Mouse (Mus musculus): Measurements from ENCODE around the gene Fign.
A peak's percentile ranks its signal among the peaks of the same experiment; 100 is the strongest.

The Fign gene

DNA sequence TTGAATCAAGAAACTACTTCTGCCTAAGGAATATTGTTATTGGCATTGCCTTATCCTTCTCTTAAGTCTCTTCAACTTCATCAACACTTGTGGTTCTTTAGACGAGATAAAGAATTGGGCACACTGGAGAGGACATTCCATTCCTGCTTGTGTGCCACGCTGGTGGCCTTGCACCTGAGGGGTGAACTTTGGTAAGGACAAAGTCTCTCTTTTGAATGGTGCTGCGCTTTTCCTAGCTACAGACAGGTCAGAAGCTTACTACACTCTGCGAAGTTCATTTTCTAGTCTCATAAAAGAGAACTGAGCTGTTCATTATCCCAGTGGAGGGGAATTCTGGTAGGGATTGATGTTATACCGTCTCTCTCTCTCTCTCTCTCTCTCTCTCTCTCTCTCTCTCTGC is 38.4 kb downstream of the Fign start:
- DNase-seq (ENCODE audit: low spot score in 2 of 2): no peak

DNA sequence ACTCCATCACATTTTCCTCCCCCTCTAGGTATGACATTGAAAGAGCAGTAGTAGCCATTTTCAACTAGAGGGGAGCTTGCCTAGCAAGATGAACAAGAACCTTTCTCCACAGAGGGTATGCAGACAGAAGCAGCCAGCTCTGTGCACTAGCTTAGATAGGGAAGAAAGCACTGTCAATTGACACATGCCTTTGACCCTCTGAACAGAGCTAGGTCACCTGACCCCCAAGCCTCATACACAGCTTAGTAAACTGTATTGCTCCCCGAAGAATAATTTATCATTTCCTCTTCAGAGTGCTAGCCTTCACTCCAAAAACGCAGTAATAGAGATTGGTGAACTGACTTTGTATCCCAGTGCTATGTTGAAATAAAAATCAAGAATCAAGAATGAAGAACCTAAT is 49.7 kb downstream of the Fign start:
- no peak for DNase-seq (ENCODE audit: low spot score in 2 of 2)

DNA sequence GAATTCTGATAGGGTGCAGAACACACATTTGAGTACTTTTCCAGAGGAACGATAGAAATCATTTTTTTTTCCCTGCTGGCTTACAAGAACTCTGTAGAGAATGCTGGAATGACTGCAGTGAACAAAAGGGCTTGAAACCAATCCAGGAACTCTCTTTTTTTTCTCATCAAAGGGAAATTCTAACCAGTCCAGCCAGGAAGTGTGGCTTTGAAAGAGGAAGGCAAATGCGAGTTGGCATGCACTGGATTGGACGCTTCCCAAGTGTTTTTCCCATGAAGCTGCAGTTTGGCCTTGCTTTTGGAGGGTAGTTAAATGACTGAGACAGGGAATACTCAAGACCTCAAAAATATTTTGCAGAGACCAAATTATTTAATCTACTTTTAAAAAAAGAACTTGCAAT is 54.7 kb downstream of the Fign start:
- peak in 1 of 2 experiments; percentile 15 for DNase-seq (ENCODE audit: low spot score in 2 of 2)

GRCm38 (mm10) chr2:64035393-64035792 is 62.4 kb downstream of the Fign start:
- no peak for DNase-seq (ENCODE audit: low spot score in 2 of 2)

- no peak for DNase-seq (ENCODE audit: low spot score in 2 of 2)
Observed at GRCm38 (mm10) chr2:64033871-64034270, 64.0 kb downstream of the Fign start.

DNA sequence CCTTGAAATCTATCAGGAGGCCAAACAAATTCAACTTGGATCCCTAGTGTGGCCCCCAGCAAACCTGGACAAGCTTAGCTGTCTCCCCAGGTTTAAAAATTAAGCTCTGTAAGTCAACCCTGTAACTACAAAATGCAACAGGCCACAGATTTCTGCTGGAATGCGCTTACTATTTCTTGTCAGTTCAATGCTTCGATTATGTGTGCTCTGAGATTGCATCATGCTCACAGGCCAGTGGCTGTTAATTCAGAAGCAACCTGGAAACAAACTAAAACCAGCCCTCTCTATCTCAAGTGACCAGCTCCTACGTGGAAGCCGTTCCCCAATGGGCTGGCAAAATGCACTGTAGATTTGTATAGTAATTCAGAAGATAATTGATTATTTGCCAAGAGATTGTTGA is 71.9 kb downstream of the Fign start:
- DNase-seq (ENCODE audit: low spot score in 2 of 2): no peak

GRCm38 (mm10) chr2:63994304-63995023 is 103.4 kb downstream of the Fign start:
- DNase-seq (ENCODE audit: low spot score in 2 of 2): no peak

DNA sequence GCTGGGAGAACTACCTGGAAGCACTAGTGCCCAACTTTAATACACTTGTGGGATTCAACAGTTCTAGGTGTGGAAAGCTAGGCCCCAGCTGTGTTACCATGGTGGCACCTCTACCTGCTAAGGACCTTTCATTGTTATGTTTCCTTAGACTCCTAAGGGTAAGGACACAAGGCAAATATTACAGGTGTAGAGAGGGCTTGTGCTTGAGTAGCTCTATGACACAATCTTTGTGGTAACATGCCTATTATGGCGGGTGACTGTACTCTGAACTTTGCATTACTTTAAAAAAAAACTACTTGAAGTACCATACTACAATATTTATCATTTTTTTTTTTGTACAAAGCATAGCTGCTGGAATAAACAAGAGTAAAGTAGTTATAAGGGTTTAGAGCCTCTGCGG is 112.4 kb downstream of the Fign start:
- DNase-seq (ENCODE audit: low spot score in 2 of 2): no peak

GRCm38 (mm10) chr2:63982351-63982751 is 115.5 kb downstream of the Fign start:
- DNase-seq (ENCODE audit: low spot score in 2 of 2): no peak

GRCm38 (mm10) chr2:63981449-63981848 is 116.4 kb downstream of the Fign start:
- no peak for DNase-seq (ENCODE audit: low spot score in 2 of 2)

DNA sequence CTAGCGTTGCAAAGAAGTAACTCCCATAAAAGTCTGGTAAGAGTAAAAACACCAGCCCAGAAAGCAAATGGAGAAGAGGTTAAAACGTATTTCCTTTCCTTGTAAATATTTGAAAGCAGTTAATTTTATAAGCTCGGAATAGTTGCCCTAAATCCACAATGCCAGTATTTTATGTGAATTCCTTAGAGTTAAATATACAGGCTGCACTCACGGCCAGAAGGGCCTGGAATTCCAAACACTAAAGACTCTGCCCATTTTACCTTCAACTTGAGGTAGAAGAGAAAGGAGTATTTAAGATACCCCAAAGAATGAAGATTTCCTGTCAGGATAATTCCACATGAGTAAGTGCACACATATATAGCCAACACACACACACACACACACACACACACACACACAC is 128.2 kb downstream of the Fign start:
- no peak for DNase-seq (ENCODE audit: low spot score in 2 of 2)

DNA sequence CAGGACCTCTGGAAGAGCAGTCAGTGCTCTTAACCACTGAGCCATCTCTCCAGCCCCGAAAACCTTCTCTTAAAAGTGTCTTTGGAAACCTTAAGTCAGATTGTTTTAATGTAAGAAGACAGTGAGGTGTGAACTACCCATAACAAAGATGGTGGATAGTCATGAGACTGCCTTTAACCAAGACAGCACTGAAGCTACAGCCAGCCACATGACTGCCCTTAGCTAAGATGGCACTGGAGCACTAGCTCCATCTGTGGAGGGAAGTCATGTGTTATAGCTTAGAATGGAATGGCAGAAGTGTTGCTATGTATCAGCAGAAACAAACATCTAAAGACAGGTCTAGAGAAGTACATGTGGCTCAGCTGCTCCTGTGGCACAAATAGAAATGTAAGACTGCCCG is 166.8 kb downstream of the Fign start:
- DNase-seq (ENCODE audit: low spot score in 2 of 2): no peak

GRCm38 (mm10) chr2:63926481-63927097 is 171.2 kb downstream of the Fign start:
- no peak for DNase-seq (ENCODE audit: low spot score in 2 of 2)

DNA sequence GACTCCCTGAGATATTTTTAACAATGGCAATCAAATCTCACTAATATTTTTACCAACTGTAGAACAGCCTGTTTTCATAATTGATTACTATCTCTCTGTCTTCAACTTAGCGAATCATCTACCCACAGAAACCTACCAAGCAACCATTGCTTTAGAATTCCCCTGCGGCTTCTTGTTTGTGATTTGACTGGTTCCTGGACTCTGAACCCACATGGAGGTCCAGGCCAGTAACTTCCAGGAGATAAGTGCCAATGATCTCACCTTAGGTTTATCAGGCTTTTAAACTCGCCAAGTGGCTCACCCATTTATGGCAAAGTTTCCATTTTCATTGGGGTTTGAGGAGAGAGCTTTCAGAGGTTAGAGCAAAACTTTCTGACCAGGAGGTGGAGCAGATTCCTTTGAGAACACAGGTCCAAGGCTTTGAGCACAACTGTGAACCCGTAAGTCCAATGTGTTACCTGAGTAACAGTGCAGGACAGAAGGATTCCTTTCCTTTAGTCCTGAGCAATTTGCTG is 172.1 kb downstream of the Fign start:
- DNase-seq (ENCODE audit: low spot score in 2 of 2): no peak
